18 mouse cellular contexts compared by ENCODE assay signal in genomic region chr15:25046514-25047138, GRCm38 (mm10).
DNase-seq lines count a peak whose midpoint lies in the region; ATAC-seq and TF ChIP-seq lines count a peak whose summit lies in the region.
"Had no signal": no experiment of that assay in that cellular context is flagged by ENCODE, and none has a peak within 500 bp of the region (broad histone marks: within the 10 kb centered on the region; RNA-seq: fewer than 3 reads in every experiment).

No protein-coding gene starts in this region.

- H3K27ac ChIP-seq in ES-E14 (ENCODE audit: insufficient read depth, low read depth, low read length, poor library complexity, severe bottlenecking) = peak overlapping the region; percentile 69; the same call in 1 of the 2 replicates
- H3K27ac ChIP-seq in cerebellum, adult 2 months (ENCODE audit: insufficient read depth, low read length) = no peak overlapping the region
- no peak overlapping the region for H3K27ac ChIP-seq in intestine, postnatal 0 days (ENCODE audit: low read depth, low read length)
- H3K27ac ChIP-seq: embryonic facial prominence, embryonic 15.5 days; heart, embryonic 13.5 days; hindbrain, embryonic 12.5 days; left cerebral cortex, adult 2 months; macrophage; neural tube, embryonic 15.5 days; stomach, postnatal 0 days had no signal

- H3K4me2 ChIP-seq in intestine, postnatal 0 days (replicated peaks; ENCODE audit: low read depth) = no peak overlapping the region
- H3K4me2 ChIP-seq: embryonic facial prominence, embryonic 15.5 days; heart, embryonic 13.5 days; hindbrain, embryonic 12.5 days; neural tube, embryonic 15.5 days had no signal

- peak; percentile 13 for DNase-seq in kidney, postnatal 10 days
- no peak for DNase-seq in kidney, postnatal 14 days
- DNase-seq in ES-E14 (ENCODE audit: low read depth, low spot score) = peak; percentile 45
- peak; percentile 29 to 76 for DNase-seq in cerebellum, adult 2 months
- DNase-seq in embryo, embryonic 11 days = peak; percentile 35
- no peak for DNase-seq in MN1 (ENCODE audit: low spot score)
- no peak for DNase-seq in kidney, postnatal 25 days
- DNase-seq: kidney, adult 8-10 months; lung, adult 18-20 months; thymus, postnatal 14 days had no signal

- H3K4me3 ChIP-seq in ES-E14 (ENCODE audit: insufficient read depth in 1 of 2, low read depth in 1 of 2, low read length in 2 of 2, poor library complexity in 1 of 2, severe bottlenecking in 1 of 2) = no peak overlapping the region
- no peak overlapping the region for H3K4me3 ChIP-seq in cerebellum, adult 2 months (replicated peaks; ENCODE audit: insufficient read depth, low read depth, low read length)
- no peak overlapping the region for H3K4me3 ChIP-seq in intestine, postnatal 0 days (ENCODE audit: low read depth, low read length)
- H3K4me3 ChIP-seq: embryonic facial prominence, embryonic 15.5 days; heart, embryonic 13.5 days; hindbrain, embryonic 12.5 days; left cerebral cortex, adult 2 months; neural tube, embryonic 15.5 days had no signal

- H3K36me3 ChIP-seq in ES-E14 (ENCODE audit: control insufficient read depth, insufficient read depth, low read length, poor library complexity, severe bottlenecking) = peaks cover 2% of the 10 kb centered on the region
- H3K36me3 ChIP-seq in intestine, postnatal 0 days (ENCODE audit: control insufficient read depth, insufficient read depth) = no peaks in the 10 kb centered on the region
- H3K36me3 ChIP-seq: embryonic facial prominence, embryonic 15.5 days; heart, embryonic 13.5 days; hindbrain, embryonic 12.5 days; neural tube, embryonic 15.5 days had no signal

- no peak for ATAC-seq in intestine, postnatal 0 days

- H3K9me3 ChIP-seq in ES-E14 (ENCODE audit: control insufficient read depth, insufficient read depth, low read depth, low read length) = no peaks in the 10 kb centered on the region
- no peaks in the 10 kb centered on the region for H3K9me3 ChIP-seq in intestine, postnatal 0 days (ENCODE audit: control insufficient read depth)
- H3K9me3 ChIP-seq: embryonic facial prominence, embryonic 15.5 days; neural tube, embryonic 15.5 days had no signal

- TF ChIP-seq CTCF in cerebellum, adult 2 months (IDR thresholded peaks at IDR 0.05; ENCODE audit: borderline replicate concordance, insufficient read depth, low read depth, low read length) = no peak
- no peak for TF ChIP-seq CTCF in intestine, postnatal 0 days (IDR thresholded peaks at IDR 0.05; ENCODE audit: low read depth)

- in situ Hi-C loops in ES-E14 (cut with MboI; ENCODE audit: low sequenced_read_pairs in 2 of 2, unreplicated experiment in 2 of 2) = no loop called here

- H3K9ac ChIP-seq in ES-E14 (ENCODE audit: insufficient read depth, low read depth, low read length, poor library complexity, severe bottlenecking) = no peak overlapping the region
- no peak overlapping the region for H3K9ac ChIP-seq in intestine, postnatal 0 days (ENCODE audit: low read depth, low read length)
- H3K9ac ChIP-seq: embryonic facial prominence, embryonic 15.5 days; heart, embryonic 13.5 days; hindbrain, embryonic 12.5 days; neural tube, embryonic 15.5 days had no signal

- H3K4me1 ChIP-seq in ES-E14 (ENCODE audit: control insufficient read depth in 2 of 2, insufficient read depth in 2 of 2, low read length in 2 of 2, poor library complexity in 1 of 2) = peaks cover 0 to 3% of the 10 kb centered on the region in 2 experiments; a peak in 1 of 4 replicates
- H3K4me1 ChIP-seq in cerebellum, adult 2 months (ENCODE audit: control insufficient read depth, insufficient read depth, low read length) = no peaks in the 10 kb centered on the region
- H3K4me1 ChIP-seq in intestine, postnatal 0 days (replicated peaks; ENCODE audit: control insufficient read depth, insufficient read depth, low read length) = no peaks in the 10 kb centered on the region
- H3K4me1 ChIP-seq: embryonic facial prominence, embryonic 15.5 days; heart, embryonic 13.5 days; hindbrain, embryonic 12.5 days; neural tube, embryonic 15.5 days had no signal

- H3K27me3 ChIP-seq in cerebellum, adult 2 months (ENCODE audit: control insufficient read depth, insufficient read depth, low read length) = no peaks in the 10 kb centered on the region; the same call in 1 of the 2 replicates
- H3K27me3 ChIP-seq in intestine, postnatal 0 days (replicated peaks; ENCODE audit: control insufficient read depth, insufficient read depth, low read length) = no peaks in the 10 kb centered on the region
- H3K27me3 ChIP-seq: embryonic facial prominence, embryonic 15.5 days; heart, embryonic 13.5 days; hindbrain, embryonic 12.5 days; neural tube, embryonic 15.5 days had no signal

- TF ChIP-seq POLR2A in cerebellum, adult 2 months (IDR thresholded peaks at IDR 0.05; ENCODE audit: borderline replicate concordance, insufficient read depth, low read length) = no peak

- WGBS in cerebellum, adult 2 months = 26% methylated on average over 5 of the region's 5 CpGs
- WGBS in intestine, postnatal 0 days = 69% methylated on average over 5 of the region's 5 CpGs

TF ChIP-seq in ES-E14, 5 proteins besides CTCF, POLR2A, EP300 and RAD21:
- TF ChIP-seq ZNF384 (IDR thresholded peaks at IDR 0.05; ENCODE audit: low read depth, low read length) (0 out of 2 replicates have a peak, but pooled peaks have one; percentile 34), ZC3H11A (IDR thresholded peaks at IDR 0.05; ENCODE audit: borderline replicate concordance, low read depth, low read length) (no peak), MAFK (IDR thresholded peaks at IDR 0.05; ENCODE audit: insufficient read depth, low read depth, low read length) (no peak)

Comparison
In these comparisons a context has a peak if more than half of its experiments do, and no peak if none do; other contexts are left out.
1. DNase-seq: peak in kidney, postnatal 10 days (single experiment), ES-E14 (single experiment), cerebellum, adult 2 months (2 of 2) and embryo, embryonic 11 days (single experiment); none in kidney, postnatal 14 days (single experiment), MN1 (single experiment) and kidney, postnatal 25 days (0 of 2).